Mouse (Mus musculus) testis, postnatal 10 days (tissue): ENCODE data around the gene Pax4.

Source experiments
- DNase-seq: peaks from one replicate; pipeline ENCODE4 v3.0.0; 2021; ENCODE audit warnings: low spot score

Pax4 gene

GRCm38 (mm10) chr6:28447937-28448336 lies 1.2 kb downstream of the Pax4 start:
- DNase-seq: no peak

GRCm38 (mm10) chr6:28431538-28431855 lies 17.7 kb downstream of the Pax4 start:
- DNase-seq: no peak

- no peak for DNase-seq
Observed at GRCm38 (mm10) chr6:28430795-28431537, 18.2 kb downstream of the Pax4 start.

GRCm38 (mm10) chr6:28429870-28430269 lies 19.3 kb downstream of the Pax4 start:
- DNase-seq: no peak

- DNase-seq: no peak
Observed at GRCm38 (mm10) chr6:28428290-28428689, 20.9 kb downstream of the Pax4 start, which contains the start of gene Gcc1. Gcc1 (minus strand) TSS chr6:28428390.

GRCm38 (mm10) chr6:28427096-28427839 lies 21.9 kb downstream of the Pax4 start, which contains the start of gene Fscn3:
Fscn3 (plus strand) TSS chr6:28427789.
- DNase-seq: no peak

GRCm38 (mm10) chr6:28425019-28425418 lies 24.1 kb downstream of the Pax4 start:
- no peak for DNase-seq

- peak; percentile 71 for DNase-seq
Observed at GRCm38 (mm10) chr6:28423767-28424695, 25.1 kb downstream of the Pax4 start.

- DNase-seq: peak; percentile 99
Observed at GRCm38 (mm10) chr6:28423313-28423712, 25.8 kb downstream of the Pax4 start, which contains the start of gene Arf5. Arf5 (plus strand) TSS chr6:28423560.

GRCm38 (mm10) chr6:28422651-28423290 lies 26.4 kb downstream of the Pax4 start:
- DNase-seq: peak; percentile 51

- peak; percentile 98 for DNase-seq
Observed at GRCm38 (mm10) chr6:28421469-28422000, 27.6 kb downstream of the Pax4 start.

- DNase-seq: no peak
Observed at GRCm38 (mm10) chr6:28420865-28421264, 28.3 kb downstream of the Pax4 start.

GRCm38 (mm10) chr6:28420361-28420760 lies 28.8 kb downstream of the Pax4 start:
- no peak for DNase-seq

- DNase-seq: no peak
Observed at GRCm38 (mm10) chr6:28419673-28420072, 29.5 kb downstream of the Pax4 start.

- peak; percentile 91 for DNase-seq
Observed at GRCm38 (mm10) chr6:28418449-28418848, 30.7 kb downstream of the Pax4 start.

GRCm38 (mm10) chr6:28416981-28417380 lies 32.2 kb downstream of the Pax4 start:
- DNase-seq: no peak

- DNase-seq: no peak
Observed at GRCm38 (mm10) chr6:28411236-28411635, 37.9 kb downstream of the Pax4 start.

GRCm38 (mm10) chr6:28410053-28410452 lies 39.1 kb downstream of the Pax4 start:
- no peak for DNase-seq

- DNase-seq: no peak
Observed at GRCm38 (mm10) chr6:28399791-28400190, 49.4 kb downstream of the Pax4 start.

- no peak for DNase-seq
Observed at GRCm38 (mm10) chr6:28398726-28399125, 50.4 kb downstream of the Pax4 start.

- DNase-seq: no peak
Observed at GRCm38 (mm10) chr6:28397681-28398203, 51.4 kb downstream of the Pax4 start, which contains the start of gene Zfp800. Zfp800 (minus strand) TSS chr6:28398005.
